Mouse (Mus musculus) kidney, embryonic 16.5 days (tissue): ENCODE data around the gene Exoc6b. TPM values are rescaled to one million over a fixed set of nuclear protein-coding genes. Genes with fewer than 3 reads are reported as not detected.
"Not testable (repeated sequence)": the region's sequence is repeated elsewhere in the genome, so short reads cannot be mapped to it uniquely, and the experiment has no call there.

Experiments
- ATAC-seq: fragments of 200-750 bp; cut with Nextera tagmentation; 2 replicates; pipeline ENCODE4 v1.8.0; 2017; ENCODE audit warnings: moderate TSS enrichment; ENCODE audit not compliant: low FRiP score, low TSS enrichment
- H3K27ac ChIP-seq: fragments of 300-500 bp; sonication (generic); 2 replicates; pipeline ENCODE4 v1.5.1; 2014; ENCODE audit warnings: low read length
- H3K27me3 ChIP-seq: fragments of 300-500 bp; sonication (generic); 2 replicates; pipeline ENCODE4 v1.6.1; 2014; ENCODE audit warnings: low read length, control low read depth, mixed read lengths; ENCODE audit not compliant: insufficient read depth
- H3K36me3 ChIP-seq: fragments of 300-500 bp; sonication (generic); 2 replicates; pipeline ENCODE4 v1.6.1; 2014; ENCODE audit warnings: low read length, control low read depth, mixed read lengths; ENCODE audit not compliant: insufficient read depth
- H3K4me1 ChIP-seq: fragments of 300-500 bp; sonication (generic); 2 replicates; pipeline ENCODE4 v1.6.1; 2014; ENCODE audit warnings: low read length, control low read depth, mixed read lengths; ENCODE audit not compliant: insufficient read depth
- H3K4me2 ChIP-seq: fragments of 300-500 bp; sonication (generic); replicated peaks from 2 replicates; pipeline ENCODE4 v1.6.1; 2014; ENCODE audit warnings: low read depth, low read length
- H3K4me3 ChIP-seq: fragments of 300-500 bp; sonication (generic); 2 replicates; pipeline ENCODE4 v1.5.1; 2014; ENCODE audit warnings: mild to moderate bottlenecking, low read length
- H3K9ac ChIP-seq: fragments of 300-500 bp; sonication (generic); replicated peaks from 2 replicates; pipeline ENCODE4 v1.6.1; 2014; ENCODE audit warnings: low read length
- H3K9me3 ChIP-seq: fragments of 300-500 bp; sonication (generic); 2 replicates; pipeline ENCODE4 v1.6.1; 2016; ENCODE audit warnings: low read length, control low read depth
- WGBS: fragments of 180-500 bp; shearing (Covaris S2); extraction: QIAGEN DNeasy Blood & Tissue Kit; methylation state at CpG from one replicate; pipeline ENCODE4 v1.1.7; 2014; 5-methylcytosine and 5-hydroxymethylcytosine counted together
- polyA plus RNA-seq: library from polyadenylated mRNA; unstranded; fragments of >200 nt; fragmentation: Nextera tagmentation; extraction: Ambion mirVana; gene quantifications from 2 replicates; pipeline ENCODE4 v1.2.1, GENCODE M21; 2015

The Exoc6b gene
- polyA plus RNA-seq, 1 experiment from 2014 or later: 27.6 TPM

- Histone ChIP-seq H3K9ac (no peak overlapping the region), H3K4me1 (peaks cover 2% of the 10 kb centered on the region; the same call in 1 of the 2 replicates), H3K4me2 (no peak overlapping the region), H3K9me3 (no peaks in the 10 kb centered on the region), H3K4me3 (no peak overlapping the region), H3K36me3 (no peaks in the 10 kb centered on the region), H3K27me3 (no peaks in the 10 kb centered on the region), H3K27ac (no peak overlapping the region)
- no peak for ATAC-seq
- 83% methylated on average over 2 of the region's 2 CpGs for WGBS
Measured at GRCm38 (mm10) chr6:84631588-84631987, 437.7 kb downstream of the Exoc6b start.

- no peak overlapping the region for H3K9ac ChIP-seq
- H3K9me3 ChIP-seq: no peaks in the 10 kb centered on the region
- H3K4me3 ChIP-seq: no peak overlapping the region
- H3K4me2 ChIP-seq: no peak overlapping the region
- ATAC-seq: no peak
- 21% methylated on average over 1 of the region's 1 CpGs for WGBS
- H3K4me1 ChIP-seq: peaks cover 2% of the 10 kb centered on the region; the same call in 1 of the 2 replicates
- no peaks in the 10 kb centered on the region for H3K27me3 ChIP-seq
- no peaks in the 10 kb centered on the region for H3K36me3 ChIP-seq
- no peak overlapping the region for H3K27ac ChIP-seq
Measured at GRCm38 (mm10) chr6:84630276-84630675, 439.0 kb downstream of the Exoc6b start.

GRCm38 (mm10) chr6:84628831-84629230, 440.5 kb downstream of the Exoc6b start:
- H3K9ac ChIP-seq: no peak overlapping the region
- H3K36me3 ChIP-seq: no peaks in the 10 kb centered on the region
- H3K9me3 ChIP-seq: no peaks in the 10 kb centered on the region
- 88% methylated on average over 5 of the region's 5 CpGs for WGBS
- no peaks in the 10 kb centered on the region for H3K27me3 ChIP-seq
- H3K4me2 ChIP-seq: no peak overlapping the region
- H3K27ac ChIP-seq: no peak overlapping the region
- ATAC-seq: no peak
- H3K4me1 ChIP-seq: peaks cover 2% of the 10 kb centered on the region; the same call in 1 of the 2 replicates
- H3K4me3 ChIP-seq: no peak overlapping the region

- Histone ChIP-seq H3K9ac (no peak overlapping the region), H3K4me3 (no peak overlapping the region), H3K27me3 (no peaks in the 10 kb centered on the region), H3K4me1 (peaks cover 2% of the 10 kb centered on the region; the same call in 1 of the 2 replicates), H3K4me2 (no peak overlapping the region), H3K36me3 (no peaks in the 10 kb centered on the region), H3K27ac (no peak overlapping the region), H3K9me3 (no peaks in the 10 kb centered on the region)
- ATAC-seq: no peak
- 82% methylated on average over 2 of the region's 2 CpGs for WGBS
Measured at GRCm38 (mm10) chr6:84626398-84626797, 442.9 kb downstream of the Exoc6b start.

- Histone ChIP-seq H3K4me3 (no peak overlapping the region), H3K4me2 (no peak overlapping the region), H3K36me3 (no peaks in the 10 kb centered on the region), H3K27ac (no peak overlapping the region), H3K4me1 (no peaks in the 10 kb centered on the region), H3K9ac (no peak overlapping the region), H3K27me3 (no peaks in the 10 kb centered on the region), H3K9me3 (no peaks in the 10 kb centered on the region)
- 91% methylated on average over 6 of the region's 6 CpGs for WGBS
- no peak for ATAC-seq
Measured at GRCm38 (mm10) chr6:84619166-84619565, 450.1 kb downstream of the Exoc6b start.

- WGBS: 100% methylated on average over 1 of the region's 1 CpGs
- Histone ChIP-seq H3K9me3 (no peaks in the 10 kb centered on the region), H3K27me3 (no peaks in the 10 kb centered on the region), H3K4me2 (no peak overlapping the region), H3K4me1 (no peaks in the 10 kb centered on the region), H3K27ac (no peak overlapping the region), H3K4me3 (no peak overlapping the region), H3K36me3 (no peaks in the 10 kb centered on the region), H3K9ac (no peak overlapping the region)
- no peak for ATAC-seq
Measured at GRCm38 (mm10) chr6:84617051-84617450, 452.3 kb downstream of the Exoc6b start.

- no peak for ATAC-seq
- no peak overlapping the region for H3K4me3 ChIP-seq
- 94% methylated on average over 1 of the region's 1 CpGs for WGBS
- H3K36me3 ChIP-seq: no peaks in the 10 kb centered on the region
- no peaks in the 10 kb centered on the region for H3K27me3 ChIP-seq
- H3K9me3 ChIP-seq: no peaks in the 10 kb centered on the region
- no peak overlapping the region for H3K27ac ChIP-seq
- H3K9ac ChIP-seq: no peak overlapping the region
- no peak overlapping the region for H3K4me2 ChIP-seq
- H3K4me1 ChIP-seq: no peaks in the 10 kb centered on the region
Measured at GRCm38 (mm10) chr6:84616586-84616985, 452.7 kb downstream of the Exoc6b start.

GRCm38 (mm10) chr6:84613561-84613960, 455.8 kb downstream of the Exoc6b start:
- ATAC-seq: no peak
- WGBS: 93% methylated on average over 3 of the region's 3 CpGs
- no peaks in the 10 kb centered on the region for H3K9me3 ChIP-seq

GRCm38 (mm10) chr6:84601136-84601889, 468.0 kb downstream of the Exoc6b start:
- no peak overlapping the region for H3K4me3 ChIP-seq
- no peaks in the 10 kb centered on the region for H3K4me1 ChIP-seq
- H3K9ac ChIP-seq: no peak overlapping the region
- no peak overlapping the region for H3K27ac ChIP-seq
- no peaks in the 10 kb centered on the region for H3K27me3 ChIP-seq
- no peak for ATAC-seq
- H3K9me3 ChIP-seq: no peaks in the 10 kb centered on the region
- WGBS: 36% methylated on average over 1 of the region's 1 CpGs
- no peaks in the 10 kb centered on the region for H3K36me3 ChIP-seq
- no peak overlapping the region for H3K4me2 ChIP-seq

More at GRCm38 (mm10) chr6:84613561-84613960, 455.8 kb downstream of the Exoc6b start:
- H3K9ac ChIP-seq: no peak overlapping the region
- H3K4me1 ChIP-seq: no peaks in the 10 kb centered on the region
- H3K4me2 ChIP-seq: no peak overlapping the region
- H3K27ac ChIP-seq: no peak overlapping the region
- no peaks in the 10 kb centered on the region for H3K36me3 ChIP-seq
- H3K27me3 ChIP-seq: no peaks in the 10 kb centered on the region
- H3K4me3 ChIP-seq: no peak overlapping the region

- 82% methylated on average over 3 of the region's 3 CpGs for whole genome bisulfite sequencing
- not testable (repeated sequence) for H3K27ac ChIP-seq
Measured at GRCm38 (mm10) chr6:84599296-84599695, 470.0 kb downstream of the Exoc6b start.

More at GRCm38 (mm10) chr6:84599296-84599695, 470.0 kb downstream of the Exoc6b start:
- not testable (repeated sequence) for H3K27me3 ChIP-seq, H3K9me3 ChIP-seq, H3K4me1 ChIP-seq, H3K9ac ChIP-seq, H3K36me3 ChIP-seq, H3K4me2 ChIP-seq, H3K4me3 ChIP-seq, ATAC-seq
